Mouse (Mus musculus) lung, embryonic 16.5 days (tissue): ENCODE results near the gene Stmnd1. TPM values are rescaled to one million over a fixed set of nuclear protein-coding genes. Genes with fewer than 3 reads are reported as not detected.

Experiments
- ATAC-seq: fragments of 200-750 bp; cut with Nextera tagmentation; 2 replicates; pipeline ENCODE4 v1.8.0; 2017; ENCODE audit warnings: low read depth, mild to moderate bottlenecking, moderate library complexity
- H3K27ac ChIP-seq: fragments of 300-500 bp; sonication (generic); 2 replicates; pipeline ENCODE4 v1.5.1; 2014; ENCODE audit warnings: mild to moderate bottlenecking, control low read depth, low read length
- H3K27me3 ChIP-seq: fragments of 300-500 bp; sonication (generic); 2 replicates; pipeline ENCODE4 v1.6.1; 2014; ENCODE audit warnings: low read depth, low read length, mixed read lengths; ENCODE audit not compliant: control insufficient read depth, insufficient read depth
- H3K36me3 ChIP-seq: fragments of 300-500 bp; sonication (generic); 2 replicates; pipeline ENCODE4 v1.6.1; 2014; ENCODE audit warnings: low read length; ENCODE audit not compliant: control insufficient read depth, insufficient read depth
- H3K4me1 ChIP-seq: fragments of 300-500 bp; sonication (generic); replicated peaks from 2 replicates; pipeline ENCODE4 v1.6.1; 2014; ENCODE audit warnings: low read length, mixed read lengths; ENCODE audit not compliant: control insufficient read depth, insufficient read depth
- H3K4me2 ChIP-seq: fragments of 300-500 bp; sonication (generic); 2 replicates; pipeline ENCODE4 v1.6.1; 2014; ENCODE audit warnings: low read depth, low read length, control low read depth
- H3K4me3 ChIP-seq: fragments of 300-500 bp; sonication (generic); 2 replicates; pipeline ENCODE4 v1.5.1; 2014; ENCODE audit warnings: mild to moderate bottlenecking, low read length, control low read depth
- H3K9ac ChIP-seq: fragments of 300-500 bp; sonication (generic); 2 replicates; pipeline ENCODE4 v1.6.1; 2014; ENCODE audit warnings: low read length, control low read depth
- H3K9me3 ChIP-seq: fragments of 300-500 bp; sonication (generic); 2 replicates; pipeline ENCODE4 v1.6.1; 2016; ENCODE audit warnings: low read length; ENCODE audit not compliant: control insufficient read depth
- WGBS: fragments of 180-500 bp; shearing (Covaris S2); extraction: QIAGEN DNeasy Blood & Tissue Kit; methylation state at CpG from one replicate; pipeline ENCODE4 v1.1.7; 2014; 5-methylcytosine and 5-hydroxymethylcytosine counted together
- polyA plus RNA-seq: library from polyadenylated mRNA; unstranded; fragments of >200 nt; fragmentation: Nextera tagmentation; extraction: Ambion mirVana; gene quantifications from 2 replicates; pipeline ENCODE4 v1.2.1, GENCODE M21; 2015

Stmnd1 gene
- polyA plus RNA-seq, 1 experiment from 2014 or later: 0.33 TPM

DNA sequence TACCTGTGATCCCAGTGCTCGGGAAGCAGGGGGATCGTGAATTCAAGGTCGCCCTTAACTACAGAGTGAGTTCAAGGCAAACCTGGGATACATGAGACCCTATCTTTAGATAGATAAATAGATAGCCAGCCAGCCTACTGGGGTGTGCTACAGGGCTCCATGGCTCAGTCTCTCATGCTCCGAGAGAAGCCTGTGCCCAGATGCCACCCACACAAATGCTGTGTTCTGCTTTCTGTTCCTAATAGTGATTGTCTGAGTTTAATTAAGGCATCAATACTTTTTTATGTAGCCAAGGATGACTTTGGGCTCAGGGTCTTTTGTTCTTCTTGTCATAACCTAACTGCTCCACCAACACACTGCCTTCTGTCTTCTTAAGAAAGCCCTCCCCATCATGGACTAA is 2.2 kb downstream of the Stmnd1 start:
- Histone ChIP-seq H3K27ac (no peak overlapping the region), H3K4me1 (peaks cover 10% of the 10 kb centered on the region), H3K4me3 (no peak overlapping the region), H3K36me3 (no peaks in the 10 kb centered on the region), H3K9me3 (no peaks in the 10 kb centered on the region), H3K27me3 (no peaks in the 10 kb centered on the region), H3K9ac (no peak overlapping the region), H3K4me2 (no peak overlapping the region)
- 85% methylated on average over 4 of the region's 4 CpGs for WGBS
- ATAC-seq: no peak

DNA sequence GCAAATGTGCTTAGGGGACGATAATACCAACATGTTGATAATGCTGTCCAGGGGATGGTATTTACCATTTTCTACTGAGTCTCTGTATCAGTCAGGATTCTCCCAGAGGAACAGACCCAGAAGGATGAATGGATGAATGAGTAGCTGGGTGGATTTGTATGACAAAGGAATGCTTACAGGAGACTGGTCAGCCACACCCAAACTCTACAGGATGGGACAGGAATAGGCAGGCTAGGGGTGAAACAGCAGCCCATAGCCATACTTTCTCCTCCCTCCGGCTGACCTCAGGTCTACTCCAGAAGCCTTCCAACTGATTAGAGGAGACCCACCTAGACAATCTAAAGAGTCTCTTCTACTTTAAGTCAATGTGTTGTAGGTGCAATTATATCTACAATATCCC is 9.0 kb downstream of the Stmnd1 start:
- Histone ChIP-seq H3K4me3 (no peak overlapping the region), H3K27me3 (no peaks in the 10 kb centered on the region), H3K27ac (no peak overlapping the region), H3K36me3 (no peaks in the 10 kb centered on the region), H3K4me2 (no peak overlapping the region), H3K9me3 (no peaks in the 10 kb centered on the region), H3K9ac (no peak overlapping the region), H3K4me1 (0 out of 2 replicates have a peak, but pooled peaks cover 2% of the 10 kb centered on the region)
- WGBS: 91% methylated on average over 2 of the region's 2 CpGs
- ATAC-seq: no peak

DNA sequence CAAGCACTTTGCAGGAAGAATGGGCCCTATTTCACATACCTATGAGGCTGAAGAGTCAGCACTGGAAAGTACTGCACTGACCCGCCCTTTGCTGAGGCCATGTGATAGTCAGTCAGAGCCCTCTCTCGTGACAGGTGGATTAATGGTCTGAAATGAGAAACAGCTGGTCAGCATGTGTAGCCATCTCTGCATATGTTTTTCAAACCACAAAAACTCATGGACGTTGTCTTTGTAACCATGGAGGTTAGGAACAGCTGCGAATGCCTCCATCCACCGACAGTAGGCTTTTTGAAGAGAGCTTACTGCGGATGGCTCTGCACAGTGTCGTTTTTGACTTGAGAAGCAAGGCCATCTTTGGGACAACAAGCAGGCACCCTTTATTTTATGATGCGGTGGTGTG is 14.3 kb downstream of the Stmnd1 start:
- no peak overlapping the region for H3K9ac ChIP-seq
- H3K9me3 ChIP-seq: no peaks in the 10 kb centered on the region
- H3K4me2 ChIP-seq: no peak overlapping the region
- no peaks in the 10 kb centered on the region for H3K27me3 ChIP-seq
- no peaks in the 10 kb centered on the region for H3K4me1 ChIP-seq
- no peaks in the 10 kb centered on the region for H3K36me3 ChIP-seq
- no peak overlapping the region for H3K27ac ChIP-seq
- WGBS: 71% methylated on average over 8 of the region's 8 CpGs
- ATAC-seq: no peak
- no peak overlapping the region for H3K4me3 ChIP-seq

DNA sequence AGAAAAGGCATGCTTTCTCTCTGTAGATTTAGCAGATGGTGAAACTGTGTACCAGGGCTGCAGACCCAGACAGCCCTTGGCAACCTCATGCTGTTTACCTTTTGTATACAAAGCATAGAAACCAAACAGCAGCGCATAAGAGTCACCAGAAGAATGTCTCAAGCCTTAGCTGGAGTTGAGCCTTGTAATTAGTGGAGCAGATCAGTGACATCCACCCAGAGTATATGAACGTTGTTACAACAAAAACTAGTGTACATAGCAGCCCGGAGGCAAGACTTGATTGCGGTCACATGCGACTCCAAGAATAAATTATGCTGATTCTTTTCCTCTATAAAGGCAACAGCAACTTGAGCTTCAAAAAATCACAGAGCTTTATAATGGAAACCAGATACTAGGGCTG is 14.9 kb downstream of the Stmnd1 start:
- H3K9me3 ChIP-seq: no peaks in the 10 kb centered on the region
- no peak overlapping the region for H3K4me2 ChIP-seq
- no peak overlapping the region for H3K9ac ChIP-seq
- H3K27me3 ChIP-seq: no peaks in the 10 kb centered on the region
- H3K27ac ChIP-seq: no peak overlapping the region
- WGBS: 74% methylated on average over 5 of the region's 5 CpGs
- no peaks in the 10 kb centered on the region for H3K4me1 ChIP-seq
- no peak overlapping the region for H3K4me3 ChIP-seq
- H3K36me3 ChIP-seq: no peaks in the 10 kb centered on the region
- no peak for ATAC-seq

DNA sequence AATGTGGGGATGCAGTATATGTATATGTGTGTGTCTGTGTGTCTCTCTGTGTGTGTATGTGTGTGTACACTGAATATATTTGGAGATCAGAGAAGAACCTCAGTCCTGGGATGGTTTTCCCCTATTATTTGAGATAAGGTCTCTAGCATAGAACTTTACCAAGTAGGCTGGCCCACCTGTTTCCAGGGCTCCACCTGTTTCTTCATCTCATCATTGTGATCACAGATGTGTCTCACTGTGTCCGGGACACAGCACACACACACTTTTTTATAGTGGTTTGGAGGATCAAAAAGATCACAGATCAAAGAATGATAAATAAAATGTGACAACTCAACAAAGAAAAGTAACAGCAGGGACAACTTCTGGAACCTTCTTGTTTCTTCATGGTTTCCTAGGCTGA is 17.0 kb downstream of the Stmnd1 start:
- ATAC-seq: no peak
- Histone ChIP-seq H3K36me3 (no peaks in the 10 kb centered on the region), H3K9ac (no peak overlapping the region), H3K4me2 (no peak overlapping the region), H3K27me3 (no peaks in the 10 kb centered on the region), H3K27ac (no peak overlapping the region), H3K4me1 (no peaks in the 10 kb centered on the region), H3K4me3 (no peak overlapping the region), H3K9me3 (no peaks in the 10 kb centered on the region)
- whole genome bisulfite sequencing: 76% methylated on average over 1 of the region's 1 CpGs

DNA sequence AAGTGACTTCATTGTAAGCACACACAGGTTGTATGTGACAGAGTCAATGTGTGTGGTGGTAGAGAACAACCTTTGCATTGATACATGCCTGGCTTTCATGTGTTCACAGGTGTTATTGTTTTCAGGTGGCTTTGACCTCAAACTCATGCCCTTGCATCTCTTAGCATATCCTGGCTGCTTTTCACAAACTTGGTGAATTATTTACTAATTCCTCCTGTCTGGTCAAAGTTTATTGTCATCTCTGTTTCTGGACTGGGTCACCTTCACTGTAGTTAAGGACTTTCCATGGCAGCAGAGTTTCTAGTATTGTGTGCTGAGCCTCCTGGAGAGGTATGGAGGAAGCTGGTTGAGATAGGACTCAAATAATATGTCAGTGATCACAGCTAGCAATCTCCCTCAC is 20.8 kb downstream of the Stmnd1 start:
- no peak for ATAC-seq
- Histone ChIP-seq H3K9me3 (no peaks in the 10 kb centered on the region), H3K36me3 (no peaks in the 10 kb centered on the region), H3K4me3 (no peak overlapping the region), H3K27ac (no peak overlapping the region), H3K27me3 (no peaks in the 10 kb centered on the region), H3K4me2 (no peak overlapping the region), H3K9ac (no peak overlapping the region), H3K4me1 (no peaks in the 10 kb centered on the region)

DNA sequence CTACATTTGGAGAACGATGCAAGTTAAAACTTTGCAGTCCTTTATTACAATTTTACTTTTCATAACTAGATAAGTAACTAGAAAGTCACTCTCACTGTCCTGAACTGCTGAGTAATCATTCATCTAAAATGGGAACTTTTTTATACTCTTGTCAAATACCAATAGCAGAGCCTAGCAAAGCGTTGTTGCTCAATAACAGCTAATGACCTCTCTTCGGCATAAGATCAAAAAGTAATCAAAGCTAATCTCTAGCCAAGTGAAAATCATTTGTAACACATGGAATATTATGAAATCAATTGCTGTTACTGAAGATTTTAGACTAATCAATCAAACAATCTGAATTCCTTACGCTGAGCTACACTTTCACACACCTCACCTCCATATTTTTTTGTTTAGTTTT is 24.2 kb downstream of the Stmnd1 start:
- no peaks in the 10 kb centered on the region for H3K36me3 ChIP-seq

DNA sequence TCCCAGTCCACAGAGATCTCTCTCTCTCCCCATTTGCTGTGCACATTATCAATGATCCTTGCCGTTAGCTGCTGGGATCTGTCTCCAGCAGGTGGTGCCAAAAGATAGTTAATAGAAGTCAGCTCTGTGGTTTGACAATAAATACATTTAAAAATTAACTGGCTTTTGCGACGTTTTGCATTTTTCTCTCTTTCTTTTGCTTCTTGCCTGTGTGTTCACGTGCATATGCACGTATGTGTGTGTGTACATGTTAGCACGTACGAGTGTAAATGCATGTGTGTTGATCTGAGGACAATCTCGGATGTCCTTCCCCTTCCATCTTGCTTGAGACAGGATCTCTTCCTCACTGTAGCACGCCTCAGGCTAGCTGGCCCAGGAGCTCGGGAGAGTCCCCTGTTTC is 37.3 kb downstream of the Stmnd1 start:
- no peaks in the 10 kb centered on the region; the same call in 1 of the 2 replicates for H3K9me3 ChIP-seq
- no peak overlapping the region for H3K27ac ChIP-seq
- H3K4me2 ChIP-seq: no peak overlapping the region
- H3K4me1 ChIP-seq: no peaks in the 10 kb centered on the region
- ATAC-seq: no peak
- no peaks in the 10 kb centered on the region for H3K36me3 ChIP-seq
- 44% methylated on average over 10 of the region's 10 CpGs for WGBS
- no peak overlapping the region for H3K9ac ChIP-seq
- H3K4me3 ChIP-seq: no peak overlapping the region
- H3K27me3 ChIP-seq: no peaks in the 10 kb centered on the region

More for the DNA sequence above, 24.2 kb downstream of the Stmnd1 start:
- Histone ChIP-seq H3K4me1 (no peaks in the 10 kb centered on the region), H3K4me3 (no peak overlapping the region), H3K4me2 (no peak overlapping the region), H3K9ac (no peak overlapping the region), H3K9me3 (no peaks in the 10 kb centered on the region), H3K27me3 (no peaks in the 10 kb centered on the region), H3K27ac (no peak overlapping the region)
- 78% methylated on average over 4 of the region's 4 CpGs for WGBS
- ATAC-seq: no peak

DNA sequence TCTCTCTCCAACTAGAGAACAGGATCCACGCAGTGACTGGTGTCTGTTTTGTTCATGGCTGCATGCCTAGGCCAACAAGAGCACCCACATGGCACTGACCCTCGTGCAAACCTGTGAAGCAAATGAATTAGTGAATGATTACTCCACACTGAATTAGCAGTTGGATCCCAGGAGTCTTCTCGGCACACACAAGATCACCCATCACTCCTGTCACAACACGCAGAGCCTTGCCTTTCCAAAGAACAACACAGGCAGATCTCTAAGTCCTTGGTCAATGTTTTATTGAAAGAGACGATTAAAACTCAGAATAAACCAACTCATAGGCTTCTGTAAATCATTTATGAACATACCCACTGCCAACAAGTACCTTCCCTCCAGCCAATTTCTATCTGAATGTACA is 39.7 kb downstream of the Stmnd1 start:
- ATAC-seq: no peak
- no peaks in the 10 kb centered on the region; the same call in 1 of the 2 replicates for H3K9me3 ChIP-seq
- no peak overlapping the region for H3K9ac ChIP-seq
- H3K36me3 ChIP-seq: no peaks in the 10 kb centered on the region
- H3K4me2 ChIP-seq: no peak overlapping the region
- no peaks in the 10 kb centered on the region for H3K27me3 ChIP-seq
- H3K27ac ChIP-seq: no peak overlapping the region
- H3K4me1 ChIP-seq: no peaks in the 10 kb centered on the region
- H3K4me3 ChIP-seq: no peak overlapping the region
- 65% methylated on average over 5 of the region's 5 CpGs for WGBS

DNA sequence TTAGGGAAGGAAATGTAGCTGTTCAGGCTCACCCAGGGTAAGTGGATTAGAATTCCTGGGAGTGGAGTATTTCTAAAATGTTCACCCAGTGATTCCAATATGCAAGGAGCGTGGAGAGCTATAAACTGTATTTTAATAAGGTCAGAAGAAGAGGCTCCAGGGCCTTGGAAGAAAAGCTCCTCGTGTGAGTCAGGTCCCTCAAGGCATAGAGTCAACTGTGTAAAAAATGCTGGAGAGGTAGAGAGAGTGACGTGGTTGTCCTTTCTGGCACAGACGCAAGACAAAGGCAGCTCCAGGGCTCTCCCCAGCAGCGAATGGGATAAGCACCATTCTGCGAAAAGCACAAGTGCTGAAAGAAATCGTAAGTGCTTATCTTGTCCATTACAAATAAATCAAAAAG is 41.6 kb downstream of the Stmnd1 start:
- no peaks in the 10 kb centered on the region for H3K27me3 ChIP-seq
- H3K4me3 ChIP-seq: no peak overlapping the region
- H3K9ac ChIP-seq: no peak overlapping the region
- WGBS: 83% methylated on average over 7 of the region's 7 CpGs
- no peaks in the 10 kb centered on the region for H3K36me3 ChIP-seq
- no peak overlapping the region for H3K4me2 ChIP-seq
- H3K27ac ChIP-seq: no peak overlapping the region
- no peaks in the 10 kb centered on the region; the same call in 1 of the 2 replicates for H3K9me3 ChIP-seq
- H3K4me1 ChIP-seq: no peaks in the 10 kb centered on the region
- no peak for ATAC-seq
